Mouse (Mus musculus): ENCODE measurements around the gene Tomm22.

DNA sequence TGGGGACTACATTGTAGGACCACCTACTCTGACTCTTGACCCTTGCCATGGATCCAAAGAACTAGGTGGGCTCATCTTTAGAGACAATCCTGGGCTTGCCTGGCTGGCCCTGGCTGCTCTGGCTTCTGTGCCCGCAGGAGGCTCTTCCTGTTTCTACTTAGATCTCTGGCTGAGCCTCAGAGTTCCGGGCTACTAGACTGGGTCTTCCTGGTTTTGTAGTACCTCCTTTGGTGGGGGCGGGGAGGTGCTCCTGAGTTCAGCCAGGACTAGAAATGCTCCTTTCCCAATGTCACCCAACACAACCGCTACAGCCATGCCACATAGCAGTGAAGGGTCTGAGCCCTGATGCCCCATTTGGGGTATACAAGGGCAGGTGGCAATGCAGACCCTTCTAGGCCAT, 50.1 kb downstream of the Tomm22 start:
- TF ChIP-seq CTCF (IDR thresholded peaks at IDR 0.05; ENCODE audit: control insufficient read depth, insufficient read depth, insufficient replicate concordance, low read depth, low read length) = no peak
- no peak for TF ChIP-seq POLR2A (IDR thresholded peaks at IDR 0.05; ENCODE audit: control insufficient read depth, low read depth, low read length)
